Mouse (Mus musculus) inflammation-experienced regulatory T-cells, adult 6 months (primary cell): Measurements from ENCODE around the gene Rxra. TPM values are rescaled to one million over a fixed set of nuclear protein-coding genes. Genes with fewer than 3 reads are reported as not detected.

Experiments
- ATAC-seq: one replicate; pipeline ENCODE4 v1.8.0; 2017
- polyA plus RNA-seq, 3 experiments: library from polyadenylated mRNA; unstranded; fragments of 100-300 nt; shearing (Covaris generic); gene quantifications; one replicate each; pipeline ENCODE4 v1.2.1; 2017

Gene Rxra
- polyA plus RNA-seq: 1 to 10 TPM; 5.3 to 7.3 (median 5.7) TPM

DNA sequence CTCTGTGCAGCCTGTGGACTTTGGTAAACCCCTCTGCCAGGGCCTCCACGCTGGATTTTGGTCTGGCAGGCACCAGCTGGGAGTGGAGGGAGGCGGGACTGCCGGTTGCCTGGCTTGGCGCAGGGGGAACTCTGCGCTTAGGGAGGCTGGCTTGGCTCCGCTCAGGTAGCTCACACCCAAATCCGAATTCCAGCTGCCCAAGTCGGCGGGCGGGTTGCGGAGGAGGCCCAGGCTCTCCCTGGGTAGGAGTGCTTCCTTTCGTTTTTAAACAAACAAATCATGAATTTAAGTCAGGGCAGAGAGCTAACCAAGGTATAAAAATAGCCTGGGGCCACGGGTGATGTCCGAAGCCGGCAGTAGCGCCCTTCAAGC lies at the start of gene Rxra:
Gene Rxra (plus strand): TSS at position 335 of the 372 bp plus-strand sequence.
- no peak for ATAC-seq

DNA sequence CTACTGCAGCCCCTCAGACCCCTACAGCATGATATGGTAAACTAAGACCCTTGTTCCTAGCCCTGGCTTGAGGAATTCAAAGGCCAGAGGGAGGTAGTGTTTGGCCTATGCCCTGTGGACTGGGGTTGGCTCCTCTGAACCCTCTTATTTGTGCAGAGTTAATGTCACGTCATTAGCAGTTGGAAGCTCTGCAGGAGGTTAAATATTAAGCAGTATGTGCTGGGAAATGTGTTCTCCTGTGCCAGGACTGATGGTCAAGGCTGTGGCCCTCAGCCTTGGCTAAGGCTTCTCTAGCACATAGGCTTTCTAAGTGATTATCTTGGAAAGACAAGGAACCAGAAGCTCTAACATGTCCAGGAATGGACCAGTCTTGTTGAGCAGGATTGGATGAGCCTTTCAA lies 49.6 kb upstream of the Rxra start:
- no peak for ATAC-seq

DNA sequence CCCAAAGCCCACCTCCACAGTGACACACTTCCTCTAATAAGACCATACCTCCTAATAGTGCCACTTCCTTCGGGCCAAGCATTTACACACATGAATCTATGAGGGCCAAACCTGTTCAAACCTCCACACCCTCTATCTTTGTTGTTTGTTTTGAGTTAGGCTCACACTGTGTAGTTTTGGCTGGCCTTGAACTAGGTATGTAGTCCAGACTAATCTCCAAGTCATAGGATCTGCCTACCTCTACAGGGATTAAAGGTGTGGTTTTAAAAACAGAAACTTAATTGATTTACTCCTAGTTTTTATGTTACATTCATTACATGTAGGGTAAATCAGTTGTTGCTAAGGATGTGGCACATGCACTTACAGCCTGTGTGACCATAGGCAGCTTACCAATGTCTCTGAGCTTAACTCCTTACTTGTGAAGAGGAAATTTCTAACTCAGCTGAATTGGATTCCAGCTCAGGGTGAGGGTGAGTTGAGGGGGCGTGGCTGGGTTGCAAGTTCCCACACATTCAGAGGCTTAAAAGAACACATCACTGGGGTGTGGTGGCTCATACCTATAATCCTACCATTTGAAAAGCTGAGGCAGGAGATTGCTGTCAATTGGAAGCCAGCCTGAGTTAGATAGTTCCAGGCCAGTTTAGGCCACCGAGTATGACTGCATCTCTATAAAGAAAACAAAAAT lies 45.5 kb upstream of the Rxra start:
- no peak for ATAC-seq

DNA sequence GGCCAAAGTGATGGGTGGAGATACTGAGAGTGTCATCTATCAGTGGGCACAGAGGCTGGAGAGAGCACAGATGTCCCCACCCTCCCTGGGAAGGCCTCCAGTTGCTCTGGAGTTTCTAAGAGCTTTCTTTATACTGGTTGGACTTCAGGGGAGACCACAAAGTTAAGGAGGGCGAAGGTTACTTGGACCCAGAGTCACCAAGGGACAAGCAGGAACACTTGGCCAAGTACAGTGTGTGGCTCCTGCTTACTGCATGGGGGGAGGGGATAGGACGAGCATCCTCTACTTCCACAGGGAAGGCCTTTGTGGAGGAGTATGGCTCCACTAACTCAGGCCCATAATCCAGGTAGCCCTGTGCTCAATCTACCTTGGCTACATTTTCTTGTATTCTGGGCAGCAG lies 42.8 kb upstream of the Rxra start:
- no peak for ATAC-seq

DNA sequence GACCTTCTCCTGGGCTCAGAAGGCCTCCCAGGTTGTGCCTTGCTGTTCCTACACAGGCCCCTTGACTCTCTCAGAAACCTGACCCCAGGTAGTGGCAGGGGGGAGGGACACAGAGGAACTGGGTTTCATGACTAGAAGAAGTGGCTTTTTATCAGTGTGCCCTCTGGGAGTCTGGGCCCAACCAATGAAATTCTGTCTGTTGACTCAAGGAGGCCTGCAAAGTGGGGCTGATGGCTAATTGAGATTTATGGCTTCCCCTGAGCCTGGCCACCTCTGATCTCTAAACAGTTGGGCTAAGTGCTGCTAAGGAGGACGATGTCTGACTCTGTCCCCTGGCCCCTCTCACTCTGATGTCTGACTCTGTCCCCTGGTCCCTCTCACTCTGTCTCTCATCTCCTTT lies 42.2 kb upstream of the Rxra start:
- ATAC-seq: no peak

DNA sequence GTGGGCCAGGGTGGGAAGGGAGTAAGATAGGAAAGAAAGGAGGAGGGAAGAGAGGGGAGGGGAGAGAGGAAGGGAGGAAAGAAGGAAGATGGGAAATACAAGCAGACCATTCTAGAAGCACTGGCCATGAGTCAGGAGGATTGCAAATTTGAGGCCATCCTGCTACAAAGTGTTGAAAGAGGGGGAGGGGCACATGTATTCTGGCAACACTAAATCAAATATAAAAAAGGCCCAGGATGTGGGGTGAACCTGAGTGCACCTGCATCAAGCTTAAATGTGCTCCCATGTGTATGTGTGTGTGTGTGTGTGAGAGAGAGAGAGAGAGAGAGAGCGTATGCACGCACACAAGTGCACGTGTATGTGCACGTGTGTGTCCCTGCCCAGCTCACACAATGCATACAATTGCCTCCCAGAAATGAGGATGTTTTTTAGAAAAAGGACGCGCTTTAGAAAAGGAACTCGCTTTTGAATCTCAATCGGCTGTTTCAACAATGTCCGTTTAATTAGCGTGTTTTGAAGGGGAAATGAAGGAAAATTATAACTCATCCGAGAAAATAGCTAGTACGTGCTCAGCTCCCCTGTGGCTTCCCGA lies 41.0 kb upstream of the Rxra start:
- no peak for ATAC-seq

DNA sequence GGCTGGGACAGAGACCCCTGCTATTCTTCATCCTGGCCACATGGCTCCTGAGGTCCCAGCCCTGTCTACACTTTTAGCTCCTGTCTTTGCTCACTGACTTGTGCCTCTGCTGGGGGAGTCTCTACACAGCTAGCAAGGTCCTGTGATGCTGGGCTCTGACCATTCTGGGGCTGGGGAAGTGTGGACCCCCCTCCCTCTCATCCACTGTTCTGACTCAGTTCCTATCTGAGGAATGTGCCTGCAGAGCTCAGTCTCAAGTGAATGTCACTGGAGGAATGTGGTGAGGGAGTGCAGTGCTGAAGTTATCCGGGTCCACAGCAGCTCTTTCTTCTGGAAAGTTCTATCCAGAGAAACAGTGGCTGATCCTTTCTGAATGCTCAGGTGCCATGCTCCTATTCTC lies 39.4 kb upstream of the Rxra start:
- ATAC-seq: no peak

DNA sequence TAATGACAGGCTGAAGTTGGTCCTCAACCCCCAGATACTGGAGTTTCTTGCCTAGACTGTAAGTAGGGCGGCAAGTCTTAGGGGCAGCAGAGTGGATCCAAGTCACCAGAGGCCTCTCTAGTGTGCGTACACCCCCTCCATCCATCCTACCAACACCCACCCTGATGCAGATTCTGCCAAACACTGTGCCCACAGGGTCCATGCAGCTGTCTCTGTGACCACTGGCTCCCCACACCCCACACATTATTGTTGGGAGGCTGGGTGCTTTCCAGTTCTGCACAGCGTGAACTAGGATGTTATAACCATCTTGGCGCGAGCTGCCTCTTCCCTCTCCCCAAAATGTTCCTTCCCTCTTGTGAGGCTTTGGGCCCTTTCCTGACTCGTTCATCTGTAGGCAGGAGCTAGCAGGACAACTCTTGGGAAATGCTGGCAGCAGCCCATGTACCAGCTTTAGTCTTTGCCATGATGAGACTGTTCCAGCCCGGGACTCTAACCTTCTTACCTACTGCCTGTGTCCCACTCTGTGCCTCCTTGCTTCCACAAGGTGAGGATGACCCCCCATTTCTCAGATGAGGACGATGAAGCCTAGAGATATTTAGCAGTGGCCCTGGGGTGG lies 38.9 kb upstream of the Rxra start:
- no peak for ATAC-seq

DNA sequence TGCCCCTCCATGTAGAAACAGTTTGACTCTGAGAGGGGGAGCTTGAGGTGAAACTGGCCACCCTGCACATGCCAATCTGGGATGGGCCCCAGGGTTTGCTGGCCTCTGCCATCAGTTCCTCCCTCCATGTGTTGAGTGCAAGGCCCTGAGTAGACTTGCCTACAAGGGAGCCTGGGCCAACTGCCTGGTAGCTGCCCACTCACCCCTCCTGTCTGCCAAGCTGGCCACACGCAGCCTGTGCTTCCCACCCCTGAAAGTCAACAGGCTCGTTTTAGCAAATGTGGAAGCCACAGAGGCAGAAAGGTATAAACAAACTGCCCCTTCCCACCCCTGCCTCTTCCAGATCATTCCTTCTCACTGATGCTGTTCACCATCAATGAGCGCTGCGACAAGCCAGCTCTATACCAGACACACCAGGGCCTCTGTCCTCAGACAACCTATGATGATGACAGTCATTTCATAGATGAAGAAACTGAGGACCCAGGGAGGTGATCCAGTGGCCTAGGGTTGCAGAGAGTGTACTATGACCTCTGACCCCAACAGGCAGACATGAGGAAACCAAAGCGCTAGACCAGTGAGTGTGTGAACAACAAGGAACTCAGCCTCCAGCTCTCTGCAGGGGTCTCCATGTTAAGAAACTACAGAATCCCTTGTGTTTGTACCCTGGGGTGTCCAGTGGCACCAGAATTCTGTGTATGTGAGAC lies 36.5 kb upstream of the Rxra start:
- no peak for ATAC-seq

DNA sequence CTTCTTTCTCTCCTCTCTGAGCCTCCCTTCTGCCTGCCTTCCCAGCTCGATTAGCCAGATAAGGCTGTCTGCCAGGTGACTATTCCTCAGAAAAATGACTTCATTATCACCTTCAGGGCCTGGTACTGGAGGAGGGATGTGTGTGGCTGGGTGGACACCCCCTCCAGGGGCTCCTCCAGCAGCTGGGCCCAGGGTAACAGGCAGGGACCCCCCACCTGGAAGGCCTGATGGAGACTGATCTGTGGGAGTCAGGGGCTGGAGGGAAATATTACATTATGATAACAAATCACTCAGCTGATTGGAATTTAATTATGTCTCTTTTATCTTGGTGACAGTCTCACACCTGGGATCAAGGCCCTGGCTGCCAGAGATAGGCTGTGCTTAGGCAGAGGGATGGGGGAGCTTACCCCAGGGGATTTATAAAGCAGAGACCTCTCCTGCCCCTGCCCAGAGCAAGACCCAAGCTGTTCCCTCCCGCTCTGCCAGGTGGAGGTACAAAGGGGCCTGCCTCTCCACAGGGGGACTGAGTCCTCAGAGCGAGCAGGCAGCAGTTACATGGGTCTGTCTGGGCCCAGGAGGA lies 35.2 kb upstream of the Rxra start:
- no peak for ATAC-seq

DNA sequence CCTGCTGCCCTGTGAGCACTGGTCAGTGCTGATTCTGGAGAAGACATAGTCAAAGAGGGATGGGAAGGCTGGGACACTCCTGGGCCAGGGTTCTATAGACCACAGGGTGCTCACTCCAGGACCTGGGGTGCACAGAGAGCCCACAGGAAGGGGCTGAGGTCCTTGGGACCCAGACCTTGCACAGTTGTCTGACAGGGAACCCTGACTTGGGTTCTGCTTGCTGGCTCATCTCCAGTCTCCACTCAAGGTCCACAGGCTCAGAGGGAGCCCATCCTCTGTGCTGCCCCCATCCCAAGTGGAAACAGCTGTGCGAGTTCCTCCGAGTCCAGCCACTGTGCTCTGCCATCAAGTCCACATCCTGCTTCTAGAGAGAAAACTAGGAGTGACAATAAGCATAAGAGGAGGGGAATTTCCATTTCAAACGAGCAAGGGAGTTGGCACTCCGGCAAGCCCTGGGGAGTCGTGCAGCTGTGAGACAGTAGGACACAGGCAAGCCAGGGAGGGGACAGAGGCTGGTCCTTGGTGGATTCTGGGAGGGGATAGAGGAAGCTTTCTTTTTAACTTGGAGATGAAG lies 31.6 kb upstream of the Rxra start:
- ATAC-seq: no peak

DNA sequence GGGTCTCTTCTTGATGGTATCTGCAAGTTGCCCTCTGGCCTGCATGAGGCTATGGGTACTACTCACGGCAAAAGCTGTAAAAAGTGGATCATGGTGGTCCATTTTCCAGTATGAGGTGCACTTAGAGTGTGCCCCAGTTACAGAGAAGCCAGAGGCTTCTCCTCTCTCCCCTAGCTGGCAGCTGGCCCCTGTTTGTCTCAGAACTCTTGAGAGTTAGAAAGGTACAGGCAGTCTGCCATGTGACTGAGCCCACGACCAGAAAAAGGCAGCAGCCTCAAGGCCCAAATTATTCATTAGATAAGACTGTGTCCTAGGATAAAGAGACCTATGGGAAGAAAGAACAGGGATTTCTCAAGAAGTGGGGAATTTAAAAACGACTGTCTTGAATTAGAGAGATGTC lies 30.8 kb upstream of the Rxra start:
- ATAC-seq: no peak

DNA sequence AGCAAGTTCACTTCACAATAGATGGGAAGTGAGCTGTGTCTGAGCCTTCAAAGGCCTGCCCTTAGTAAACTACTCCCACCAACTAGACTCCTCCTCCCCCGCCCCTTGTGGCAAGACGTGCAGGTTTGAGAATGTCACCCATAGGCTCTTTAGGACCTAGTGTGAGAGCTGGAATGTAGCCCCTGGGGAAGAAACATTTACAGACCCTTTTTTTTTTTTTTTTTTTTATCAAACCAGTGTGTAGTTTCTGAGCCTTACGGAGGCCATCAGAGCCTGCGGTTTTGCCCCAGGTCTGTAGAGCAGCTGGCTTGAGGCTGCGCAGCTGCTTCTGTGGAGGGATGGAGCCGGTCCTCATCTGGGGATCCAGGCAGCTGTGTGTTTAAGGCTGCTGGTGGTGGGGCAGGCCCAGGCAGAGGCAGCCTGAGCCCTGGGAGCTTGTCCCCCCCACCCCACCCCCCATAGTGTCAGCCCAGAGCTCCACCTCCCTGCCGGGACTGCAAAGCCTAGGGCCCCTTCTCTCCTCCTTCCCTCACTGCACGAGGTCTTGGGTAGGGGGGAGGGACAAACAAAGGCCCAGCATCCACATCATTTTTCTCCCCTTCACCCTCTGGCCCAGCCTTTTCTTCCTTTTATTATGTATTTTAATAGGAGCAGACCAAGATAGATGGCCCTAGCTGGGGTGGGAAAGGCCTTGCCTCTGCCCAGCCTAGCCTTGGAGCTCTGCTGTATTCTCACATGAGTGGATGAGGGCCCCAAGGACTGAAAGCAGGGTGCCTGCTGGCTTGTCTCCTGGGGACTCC lies 26.2 kb upstream of the Rxra start:
- ATAC-seq: no peak

DNA sequence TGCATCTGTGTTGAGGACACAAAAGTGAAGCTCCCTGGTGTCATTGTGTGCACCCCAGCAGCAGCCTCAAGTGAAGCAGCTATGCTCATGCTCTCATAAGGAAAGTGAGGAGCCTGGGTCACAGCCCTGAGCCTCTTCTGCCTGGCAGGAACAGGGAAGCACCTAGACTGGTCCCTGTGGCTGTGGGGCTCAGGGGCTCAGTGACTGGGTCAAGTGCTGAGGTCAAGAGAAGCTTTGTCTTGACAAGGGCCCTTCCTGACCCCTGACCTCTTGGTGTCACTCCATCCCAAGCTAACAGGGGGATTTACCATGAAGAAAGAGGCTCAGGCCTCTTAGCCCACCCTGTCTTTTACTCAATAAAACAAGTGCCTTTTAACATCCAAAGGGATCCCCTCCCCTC lies 25.2 kb upstream of the Rxra start:
- no peak for ATAC-seq

DNA sequence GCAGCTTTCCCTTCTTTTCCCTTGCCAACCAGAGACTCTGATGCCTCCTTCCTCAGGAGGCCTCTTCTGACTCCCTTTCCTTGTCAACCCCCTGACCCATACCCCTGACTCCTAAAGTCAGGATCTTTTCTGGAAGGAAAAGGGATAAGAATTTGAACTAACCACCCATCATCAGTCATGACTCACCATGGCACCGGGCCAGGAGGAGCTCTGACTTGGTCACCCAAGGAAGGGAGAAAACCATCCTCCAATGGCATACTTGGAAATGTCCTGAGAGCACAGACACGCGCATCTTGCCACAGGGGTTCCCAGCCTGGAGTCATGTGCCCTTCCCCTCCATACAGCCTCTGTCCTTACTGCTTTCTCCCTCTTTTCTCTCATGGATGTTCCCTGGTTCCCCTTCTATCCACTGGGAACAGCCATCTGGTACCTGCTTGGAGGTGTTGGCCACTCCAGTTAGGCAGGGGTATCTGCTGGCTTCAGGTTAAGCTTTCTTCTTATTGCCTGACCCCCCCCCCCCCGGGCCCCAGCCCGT lies 22.7 kb upstream of the Rxra start:
- no peak for ATAC-seq

DNA sequence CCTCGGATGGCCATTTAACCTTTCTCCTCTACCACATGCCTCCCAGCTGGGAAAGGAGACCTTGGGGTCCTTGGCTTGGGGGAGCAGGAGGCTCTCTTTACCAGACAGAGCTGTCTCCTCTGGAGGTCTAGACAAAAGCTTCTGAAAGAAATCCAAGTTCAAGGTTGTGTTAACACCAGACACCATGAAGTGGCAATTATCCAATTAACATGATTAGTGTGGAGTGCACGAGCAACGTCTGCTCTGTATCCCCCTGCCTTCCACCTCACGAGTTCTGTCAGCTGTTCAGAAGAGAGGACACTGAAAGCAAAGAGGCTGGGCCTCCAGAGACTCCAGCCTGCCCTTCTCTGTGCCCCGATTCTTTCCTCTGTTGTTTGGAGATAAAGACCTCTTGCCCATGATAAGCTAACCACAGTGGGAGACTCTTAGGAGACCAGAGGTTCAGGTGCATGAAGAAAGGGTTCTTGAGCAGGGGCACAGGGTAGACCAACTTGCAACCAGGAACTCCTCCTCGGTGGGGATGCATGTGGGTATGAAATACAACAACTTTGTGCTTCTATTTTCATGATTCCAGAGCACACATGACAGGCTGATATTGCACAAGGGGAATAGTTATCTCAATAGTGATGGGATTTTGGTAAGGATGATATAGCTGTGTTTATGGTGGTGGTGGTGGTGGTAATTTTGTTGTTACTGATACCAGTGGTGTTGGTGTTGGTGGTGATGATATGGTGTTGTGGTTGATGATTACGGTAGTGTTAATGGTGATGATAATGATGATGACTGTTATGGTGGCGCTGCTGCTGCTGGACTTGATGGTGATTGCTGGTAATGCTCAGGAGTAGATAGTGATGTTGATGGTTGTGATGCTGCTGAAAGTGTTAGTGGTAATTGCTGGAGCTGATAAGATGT lies 21.7 kb upstream of the Rxra start:
- no peak for ATAC-seq

DNA sequence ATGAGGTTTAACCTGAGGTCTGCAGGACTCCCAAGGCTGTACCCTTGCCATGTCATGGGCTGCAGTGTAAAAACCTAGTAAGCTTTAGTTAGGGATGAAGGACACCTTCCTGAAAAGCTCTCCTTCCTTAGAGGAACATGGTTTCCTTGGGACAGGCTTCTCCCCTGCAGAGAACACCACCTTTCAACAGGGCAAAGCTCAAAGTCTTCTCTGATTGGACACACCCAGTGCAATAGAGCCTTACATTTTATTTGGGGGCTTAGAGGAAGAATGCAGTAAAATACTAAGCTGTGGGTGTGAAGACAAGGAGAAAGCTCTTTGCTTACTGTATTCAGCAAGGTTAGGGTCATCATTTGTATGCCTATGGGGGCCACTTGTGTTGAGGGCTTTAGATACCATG lies 19.7 kb upstream of the Rxra start:
- no peak for ATAC-seq

DNA sequence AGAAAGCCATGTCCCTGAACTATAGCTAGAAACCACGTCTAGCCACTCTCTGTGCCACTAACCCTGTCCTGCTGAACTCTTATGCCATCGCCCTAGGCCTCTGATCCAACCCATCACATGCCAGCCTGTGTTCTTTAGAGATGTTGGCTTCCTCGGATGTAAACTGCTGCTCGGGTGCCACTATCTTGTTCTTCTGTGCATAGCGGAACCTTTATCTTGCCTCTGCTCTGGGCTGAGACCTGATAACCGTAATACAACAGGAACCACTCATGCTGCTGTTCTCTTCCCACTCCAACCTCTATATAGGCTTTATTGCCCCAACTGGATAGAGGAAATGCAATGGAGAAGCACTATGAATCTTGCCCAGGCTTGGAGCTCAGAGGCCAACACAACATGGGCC lies 11.0 kb upstream of the Rxra start:
- no peak for ATAC-seq

DNA sequence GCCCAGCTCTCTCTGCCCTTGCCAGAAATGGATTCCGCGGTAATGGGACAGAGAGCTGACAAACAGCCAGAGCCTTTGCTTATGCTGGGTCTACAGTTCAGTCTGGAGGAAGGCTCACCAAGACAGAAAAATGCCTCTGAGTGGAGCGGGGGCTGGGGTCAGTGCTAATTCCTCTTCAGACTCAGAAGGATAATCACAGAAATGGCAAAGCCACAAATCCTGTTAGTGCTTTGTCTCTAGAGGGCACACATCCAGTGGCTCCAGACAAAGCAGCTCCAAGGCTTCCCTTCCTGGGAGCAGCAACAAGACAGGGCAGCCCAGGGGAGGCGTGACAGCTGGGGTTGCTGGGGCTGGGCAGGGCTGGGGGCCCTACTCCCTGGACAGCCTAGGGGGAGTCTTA lies 9.5 kb upstream of the Rxra start:
- no peak for ATAC-seq

DNA sequence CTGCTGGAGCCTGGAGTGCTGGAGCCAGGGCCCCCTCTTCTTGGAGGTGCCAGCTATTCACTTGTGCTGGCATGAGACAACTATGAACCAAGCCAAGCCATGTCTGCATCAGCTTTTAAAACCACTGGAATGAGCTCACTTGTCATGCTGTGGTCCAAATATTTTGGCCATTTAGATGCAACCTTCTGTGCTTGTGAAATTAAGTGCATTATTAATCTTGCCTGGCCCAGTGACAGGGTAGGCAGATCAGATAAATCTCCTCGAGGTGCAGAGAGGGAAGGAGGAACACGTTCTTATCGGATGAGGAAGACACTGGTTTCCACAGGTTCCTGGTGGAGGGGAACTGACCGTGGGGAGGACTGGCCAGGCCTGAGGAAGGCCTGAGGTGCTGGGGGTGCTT lies 8.6 kb upstream of the Rxra start:
- no peak for ATAC-seq

DNA sequence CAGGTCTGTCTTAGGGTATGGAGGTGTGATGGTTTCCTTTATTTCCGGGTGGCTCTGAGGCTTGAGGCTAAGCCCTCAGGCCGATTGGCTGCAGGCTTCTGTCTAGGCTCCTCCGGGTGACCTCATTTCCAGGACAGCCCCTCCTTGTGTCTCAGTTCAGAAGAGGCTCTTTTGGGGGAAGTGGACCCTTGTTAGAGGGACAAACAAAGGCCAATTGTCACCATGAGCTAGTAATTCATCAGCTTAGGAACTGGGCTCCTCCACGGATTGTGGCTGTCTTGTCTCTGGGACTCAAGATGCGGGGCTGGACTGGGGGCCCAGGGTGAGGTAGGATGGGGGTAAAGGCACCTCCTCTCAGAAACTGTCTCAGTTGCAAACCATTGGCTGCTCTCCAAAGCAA lies 5.5 kb upstream of the Rxra start:
- ATAC-seq: no peak
